Mouse (Mus musculus) intestine, embryonic 15.5 days (tissue): ENCODE results near the gene Tnnc1. TPM values are rescaled to one million over a fixed set of nuclear protein-coding genes. Genes with fewer than 3 reads are reported as not detected.

Source experiments
- ATAC-seq: fragments of 200-750 bp; cut with Nextera tagmentation; 2 replicates; pipeline ENCODE4 v1.8.0; 2017; ENCODE audit warnings: moderate TSS enrichment, moderate library complexity
- H3K27ac ChIP-seq: fragments of 300-500 bp; sonication (generic); 2 replicates; pipeline ENCODE4 v1.5.1; 2015; ENCODE audit warnings: mild to moderate bottlenecking, inconsistent platforms
- H3K27me3 ChIP-seq: fragments of 300-500 bp; sonication (generic); replicated peaks from 2 replicates; pipeline ENCODE4 v1.6.1; 2015; ENCODE audit warnings: inconsistent platforms
- H3K36me3 ChIP-seq: fragments of 300-500 bp; sonication (generic); 2 replicates; pipeline ENCODE4 v1.6.1; 2015; ENCODE audit warnings: inconsistent platforms
- H3K4me1 ChIP-seq: fragments of 300-500 bp; sonication (generic); replicated peaks from 2 replicates; pipeline ENCODE4 v1.6.1; 2015; ENCODE audit warnings: inconsistent platforms
- H3K4me2 ChIP-seq: fragments of 300-500 bp; sonication (generic); replicated peaks from 2 replicates; pipeline ENCODE4 v1.6.1; 2015; ENCODE audit warnings: mild to moderate bottlenecking, inconsistent platforms
- H3K4me3 ChIP-seq: fragments of 300-500 bp; sonication (generic); replicated peaks from 2 replicates; pipeline ENCODE4 v1.5.1; 2015; ENCODE audit warnings: inconsistent platforms
- H3K9ac ChIP-seq: fragments of 300-500 bp; sonication (generic); 2 replicates; pipeline ENCODE4 v1.6.1; 2015; ENCODE audit warnings: inconsistent platforms
- H3K9me3 ChIP-seq: fragments of 300-500 bp; sonication (generic); 2 replicates; pipeline ENCODE4 v1.6.1; 2016; ENCODE audit warnings: inconsistent platforms
- WGBS: fragments of 180-500 bp; shearing (Covaris S2); methylation state at CpG from one replicate; pipeline ENCODE4 v1.1.7; 2015; 5-methylcytosine and 5-hydroxymethylcytosine counted together
- polyA plus RNA-seq: library from polyadenylated mRNA; unstranded; fragments of >200 nt; fragmentation: Nextera tagmentation; extraction: Ambion mirVana; gene quantifications from 2 replicates; pipeline ENCODE4 v1.2.1, GENCODE M21; 2015

Tnnc1 gene
- polyA plus RNA-seq, 1 experiment from 2014 or later, result 6.4 TPM

DNA sequence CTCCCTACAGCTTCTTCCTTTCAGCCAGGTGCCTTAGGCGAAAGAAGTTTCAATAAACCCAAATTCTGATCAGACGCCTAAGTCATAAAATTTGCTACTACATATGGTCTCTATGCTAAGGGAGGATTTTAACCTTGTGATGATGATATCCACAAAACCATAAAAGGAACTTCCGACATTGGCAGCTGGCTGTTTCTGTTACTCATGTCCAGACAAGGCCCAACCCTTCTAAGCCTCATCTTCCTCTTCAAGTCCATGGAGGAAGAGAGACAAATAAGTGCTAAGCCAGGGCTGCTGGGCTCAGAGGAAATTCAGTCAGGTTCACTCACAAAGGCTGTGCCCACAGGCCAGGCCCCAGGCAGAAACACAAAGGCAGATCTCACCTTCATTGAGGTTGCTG is 18.8 kb upstream of the Tnnc1 start:
- Histone ChIP-seq H3K36me3 (peaks cover 70% of the 10 kb centered on the region), H3K27me3 (no peaks in the 10 kb centered on the region), H3K9ac (no peak overlapping the region), H3K4me2 (no peak overlapping the region), H3K4me1 (no peaks in the 10 kb centered on the region), H3K27ac (no peak overlapping the region), H3K9me3 (no peaks in the 10 kb centered on the region), H3K4me3 (no peak overlapping the region)
- ATAC-seq, result no peak
- 86% methylated on average over 3 of the region's 3 CpGs for WGBS

DNA sequence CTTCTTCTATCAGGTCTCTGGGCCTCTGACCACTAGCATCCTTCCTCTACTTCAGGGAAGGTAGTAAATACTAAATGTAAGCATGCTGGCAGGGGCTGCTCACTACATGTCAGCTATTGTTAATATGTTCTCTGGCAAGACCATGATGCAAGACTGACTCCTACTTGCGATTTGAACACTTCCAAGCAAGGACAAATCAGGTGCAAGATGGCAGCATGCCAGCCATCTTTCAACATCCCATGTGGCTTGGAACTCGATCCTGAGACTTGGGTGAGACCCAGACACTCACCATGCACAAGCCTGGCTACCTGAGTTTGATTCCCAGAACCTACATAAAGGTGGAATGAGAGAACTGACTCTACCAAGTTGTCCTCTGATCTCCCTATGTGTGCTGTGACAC is 16.2 kb upstream of the Tnnc1 start:
- Histone ChIP-seq H3K36me3 (peaks cover 52% of the 10 kb centered on the region), H3K27ac (no peak overlapping the region), H3K27me3 (no peaks in the 10 kb centered on the region), H3K4me3 (no peak overlapping the region), H3K9me3 (no peaks in the 10 kb centered on the region), H3K4me2 (no peak overlapping the region), H3K9ac (no peak overlapping the region), H3K4me1 (0 out of 2 replicates have a peak, but pooled peaks cover 6% of the 10 kb centered on the region)
- ATAC-seq, result no peak
- 71% methylated on average over 2 of the region's 2 CpGs for WGBS

- WGBS, result 67% methylated on average over 7 of the region's 7 CpGs
- H3K27me3 ChIP-seq, result no peaks in the 10 kb centered on the region
These were observed 14.3 kb upstream of the Tnnc1 start for GRCm38 (mm10) chr14:31193791-31194190.

GRCm38 (mm10) chr14:31194441-31194840 is 13.7 kb upstream of the Tnnc1 start:
- Histone ChIP-seq H3K4me2 (no peak overlapping the region), H3K36me3 (peaks cover 34% of the 10 kb centered on the region), H3K27ac (no peak overlapping the region), H3K9ac (no peak overlapping the region), H3K27me3 (no peaks in the 10 kb centered on the region), H3K9me3 (no peaks in the 10 kb centered on the region), H3K4me1 (0 out of 2 replicates have a peak, but pooled peaks cover 11% of the 10 kb centered on the region), H3K4me3 (no peak overlapping the region)
- 84% methylated on average over 2 of the region's 2 CpGs for WGBS
- ATAC-seq, result no peak

More at GRCm38 (mm10) chr14:31193791-31194190, 14.3 kb upstream of the Tnnc1 start:
- Histone ChIP-seq H3K36me3 (peaks cover 39% of the 10 kb centered on the region), H3K9me3 (no peaks in the 10 kb centered on the region), H3K4me1 (0 out of 2 replicates have a peak, but pooled peaks cover 8% of the 10 kb centered on the region), H3K4me3 (no peak overlapping the region), H3K27ac (no peak overlapping the region), H3K4me2 (no peak overlapping the region), H3K9ac (no peak overlapping the region)
- no peak for ATAC-seq

DNA sequence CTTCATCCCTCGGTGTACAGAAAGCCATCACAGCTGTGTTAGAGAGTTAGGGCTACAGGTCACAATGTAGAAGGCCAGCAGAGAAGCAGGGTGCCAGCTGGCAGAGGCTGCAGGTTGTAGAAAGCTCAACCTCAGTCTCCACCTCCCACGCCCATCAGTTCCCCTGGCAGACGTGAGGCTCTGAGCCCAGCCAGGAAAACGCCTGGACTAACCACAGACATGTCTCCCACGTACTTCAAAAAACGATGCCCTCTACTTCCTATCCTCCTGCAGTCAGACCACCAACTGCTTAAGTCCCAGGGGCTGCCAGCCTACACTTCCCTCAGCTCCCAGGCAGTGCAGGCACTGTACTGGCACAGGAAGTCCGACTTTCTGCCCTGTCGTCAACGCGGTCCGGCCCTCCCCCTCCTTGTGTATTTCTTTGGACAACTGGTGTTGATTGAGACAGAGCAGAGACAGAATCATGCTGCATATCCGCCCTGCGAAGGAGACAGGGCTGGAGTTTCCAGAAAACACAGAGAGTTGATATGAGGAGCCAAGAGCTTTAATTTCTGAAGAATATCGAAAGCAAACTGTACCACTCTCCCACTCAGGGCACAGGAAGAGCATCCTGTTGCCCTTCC is 13.1 kb upstream of the Tnnc1 start:
- no peak overlapping the region for H3K4me3 ChIP-seq
- no peak overlapping the region for H3K27ac ChIP-seq
- H3K9ac ChIP-seq, result no peak overlapping the region
- no peaks in the 10 kb centered on the region for H3K9me3 ChIP-seq
- WGBS, result 62% methylated on average over 14 of the region's 14 CpGs
- ATAC-seq, result peak; percentile 18; the same call in 1 of the 2 replicates
- no peaks in the 10 kb centered on the region for H3K27me3 ChIP-seq
- 0 out of 2 replicates have a peak, but pooled peaks cover 11% of the 10 kb centered on the region for H3K4me1 ChIP-seq
- H3K36me3 ChIP-seq, result peaks cover 34% of the 10 kb centered on the region
- H3K4me2 ChIP-seq, result no peak overlapping the region

DNA sequence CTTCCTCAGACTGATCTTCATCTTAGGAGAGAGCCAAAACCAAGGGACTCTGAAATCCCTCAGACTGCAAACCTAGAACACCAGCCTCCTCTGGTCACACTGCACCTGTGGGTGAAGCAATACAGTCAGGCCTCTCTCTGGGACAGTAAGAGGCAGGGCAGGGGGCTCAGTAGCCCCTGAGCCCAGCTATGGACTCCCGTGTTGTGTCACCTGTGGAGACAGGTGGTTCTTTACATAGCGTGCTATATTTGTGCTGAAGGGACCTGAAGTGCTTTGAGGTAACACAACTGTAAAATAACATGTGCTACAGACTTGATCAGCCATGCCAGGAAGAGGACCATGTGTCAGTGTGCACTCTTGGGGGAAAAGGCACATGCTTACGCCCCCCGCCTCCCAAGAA is 12.6 kb upstream of the Tnnc1 start:
- no peak overlapping the region for H3K4me3 ChIP-seq
- H3K36me3 ChIP-seq, result peaks cover 34% of the 10 kb centered on the region
- 0 out of 2 replicates have a peak, but pooled peaks cover 11% of the 10 kb centered on the region for H3K4me1 ChIP-seq
- no peak overlapping the region for H3K4me2 ChIP-seq
- no peaks in the 10 kb centered on the region for H3K27me3 ChIP-seq
- no peak overlapping the region for H3K9ac ChIP-seq
- no peak overlapping the region for H3K27ac ChIP-seq
- WGBS, result 89% methylated on average over 4 of the region's 4 CpGs
- H3K9me3 ChIP-seq, result no peaks in the 10 kb centered on the region
- no peak for ATAC-seq

GRCm38 (mm10) chr14:31195968-31196367 is 12.1 kb upstream of the Tnnc1 start:
- ATAC-seq, result no peak
- no peaks in the 10 kb centered on the region for H3K27me3 ChIP-seq
- no peaks in the 10 kb centered on the region for H3K9me3 ChIP-seq
- H3K36me3 ChIP-seq, result peaks cover 34% of the 10 kb centered on the region
- no peak overlapping the region for H3K27ac ChIP-seq
- H3K4me1 ChIP-seq, result 0 out of 2 replicates have a peak, but pooled peaks cover 11% of the 10 kb centered on the region
- no peak overlapping the region for H3K4me2 ChIP-seq
- H3K9ac ChIP-seq, result no peak overlapping the region
- no peak overlapping the region for H3K4me3 ChIP-seq

GRCm38 (mm10) chr14:31197547-31198516 is 10.3 kb upstream of the Tnnc1 start:
- peaks cover 30% of the 10 kb centered on the region for H3K36me3 ChIP-seq

DNA sequence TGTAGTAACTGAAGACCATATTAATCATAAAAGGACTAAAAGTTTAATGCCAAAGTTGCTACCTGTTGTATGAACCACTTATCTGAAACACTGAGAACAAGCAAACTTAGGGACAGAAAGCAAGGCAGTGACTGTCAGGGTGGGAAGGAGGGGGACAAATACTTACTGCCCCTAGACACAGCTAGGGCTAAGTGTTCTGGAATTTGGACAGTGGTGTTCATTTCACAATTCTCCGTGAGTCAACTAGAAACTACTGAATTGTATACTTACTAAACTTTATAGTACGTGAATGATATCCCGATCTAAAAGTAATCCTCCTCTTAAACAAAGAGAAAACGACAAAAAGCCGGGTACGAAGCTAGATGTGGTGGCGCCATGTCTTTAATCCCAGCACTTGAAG is 8.5 kb upstream of the Tnnc1 start:
- Histone ChIP-seq H3K9ac (no peak overlapping the region), H3K9me3 (no peaks in the 10 kb centered on the region), H3K4me2 (no peak overlapping the region), H3K36me3 (peaks cover 34% of the 10 kb centered on the region), H3K27me3 (no peaks in the 10 kb centered on the region), H3K4me3 (no peak overlapping the region), H3K27ac (no peak overlapping the region), H3K4me1 (peaks cover 13% of the 10 kb centered on the region)
- WGBS, result 91% methylated on average over 7 of the region's 7 CpGs
- ATAC-seq, result no peak

More at GRCm38 (mm10) chr14:31197547-31198516, 10.3 kb upstream of the Tnnc1 start:
- WGBS, result 73% methylated on average over 16 of the region's 16 CpGs
- Histone ChIP-seq H3K4me2 (no peak overlapping the region), H3K9ac (no peak overlapping the region), H3K27me3 (no peaks in the 10 kb centered on the region), H3K9me3 (no peaks in the 10 kb centered on the region), H3K4me3 (no peak overlapping the region), H3K27ac (no peak overlapping the region), H3K4me1 (0 out of 2 replicates have a peak, but pooled peaks cover 11% of the 10 kb centered on the region)
- 0 out of 2 replicates have a peak, but pooled peaks have one; percentile 39 for ATAC-seq

- Histone ChIP-seq H3K4me1 (peaks cover 17% of the 10 kb centered on the region), H3K9me3 (no peaks in the 10 kb centered on the region), H3K27me3 (no peaks in the 10 kb centered on the region), H3K4me3 (no peak overlapping the region), H3K4me2 (no peak overlapping the region), H3K36me3 (peaks cover 34% of the 10 kb centered on the region), H3K27ac (no peak overlapping the region), H3K9ac (no peak overlapping the region)
- no peak for ATAC-seq
- 76% methylated on average over 3 of the region's 3 CpGs for WGBS
These were observed 8.1 kb upstream of the Tnnc1 start for GRCm38 (mm10) chr14:31200038-31200437.

GRCm38 (mm10) chr14:31204844-31205243 is 3.3 kb upstream of the Tnnc1 start:
- Histone ChIP-seq H3K4me1 (peaks cover 12% of the 10 kb centered on the region), H3K27me3 (no peaks in the 10 kb centered on the region), H3K4me2 (peak overlapping the region; percentile 88), H3K9ac (peak overlapping the region; percentile 95), H3K9me3 (no peaks in the 10 kb centered on the region), H3K27ac (peak overlapping the region; percentile 92; the same call in 1 of the 2 replicates), H3K36me3 (peaks cover 30% of the 10 kb centered on the region; the same call in 1 of the 2 replicates), H3K4me3 (peak overlapping the region; percentile 77)
- no peak for ATAC-seq
- 54% methylated on average over 4 of the region's 4 CpGs for WGBS

DNA sequence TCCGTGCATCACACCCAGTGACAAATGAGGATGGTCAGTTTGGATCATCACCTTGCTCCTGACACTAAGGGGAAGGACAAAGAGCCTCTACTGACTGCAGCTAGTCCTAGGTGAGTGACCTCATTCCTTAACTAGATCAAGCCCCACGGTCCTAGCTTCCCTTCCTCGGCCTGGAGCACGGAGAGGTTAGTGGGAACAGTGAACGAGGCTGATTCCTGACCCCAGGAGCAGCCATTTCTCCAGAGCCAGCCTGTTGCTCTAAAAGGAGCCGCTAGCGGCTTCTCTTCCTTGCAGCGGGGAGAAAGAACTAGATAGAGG is 2.9 kb upstream of the Tnnc1 start:
- H3K36me3 ChIP-seq, result peaks cover 27% of the 10 kb centered on the region; the same call in 1 of the 2 replicates
- H3K4me1 ChIP-seq, result peaks cover 12% of the 10 kb centered on the region
- H3K9me3 ChIP-seq, result no peaks in the 10 kb centered on the region
- H3K27me3 ChIP-seq, result no peaks in the 10 kb centered on the region
- 8% methylated on average over 8 of the region's 8 CpGs for WGBS
- peak; percentile 23 for ATAC-seq
- peak overlapping the region; percentile 92 for H3K27ac ChIP-seq
- peak overlapping the region; percentile 88 for H3K4me2 ChIP-seq
- H3K9ac ChIP-seq, result peak overlapping the region; percentile 95
- peak overlapping the region; percentile 77 for H3K4me3 ChIP-seq
